Mouse (Mus musculus) ovary, postnatal 36 days (tissue): ENCODE measurements at regions not wholly inside any gene's neighbourhood (a gene's known extent, or its start where the extent isn't known, plus 50 kb on each side); places are given as distances from the start of the nearest gene placed in this dataset.

Experiments
- DNase-seq: peaks from one replicate; pipeline ENCODE4 v3.0.0; 2022; ENCODE audit warnings: low spot score, mixed read lengths

DNA sequence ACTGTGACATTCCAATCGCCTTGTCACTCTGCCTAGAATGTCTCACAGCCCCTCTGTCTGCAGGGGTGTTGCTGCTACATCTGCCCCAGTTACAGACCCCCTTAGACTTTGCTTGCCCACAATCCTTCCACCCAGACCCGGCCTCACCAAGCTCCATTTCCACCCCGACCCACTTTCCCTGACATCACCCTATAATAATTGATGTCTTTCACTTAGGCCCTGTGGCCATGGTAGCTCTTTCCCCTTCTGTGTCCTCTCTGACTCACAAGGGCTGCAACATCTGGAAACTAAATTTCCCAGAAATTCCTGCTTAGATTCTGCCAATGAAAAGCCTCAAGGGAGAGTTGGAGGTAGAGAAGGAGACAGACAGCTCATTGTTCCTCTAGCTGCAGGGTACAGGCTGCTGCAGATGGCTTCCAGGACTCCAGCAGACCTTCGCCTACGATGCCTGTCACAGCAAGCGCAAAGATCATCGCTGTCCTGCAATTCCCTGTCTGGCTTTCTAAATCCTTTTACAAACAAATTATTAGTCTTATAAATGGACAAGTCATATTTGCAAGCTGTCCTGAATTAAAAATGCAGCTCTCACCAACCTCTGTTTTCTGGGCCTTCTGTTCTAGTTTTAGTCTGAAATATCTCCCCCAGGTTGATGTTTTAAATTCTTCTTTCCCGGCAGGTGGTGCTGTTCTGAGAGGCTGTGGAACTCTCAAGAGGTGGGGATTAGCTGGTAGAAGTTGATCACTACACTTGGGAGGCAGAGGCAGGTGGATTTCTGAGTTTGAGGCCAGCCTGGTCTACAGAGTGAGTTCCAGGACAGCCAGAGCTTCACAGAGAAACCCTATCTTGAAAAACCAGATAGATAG lies 104.9 kb upstream of the Oxgr1 start:
- no peak for DNase-seq

DNA sequence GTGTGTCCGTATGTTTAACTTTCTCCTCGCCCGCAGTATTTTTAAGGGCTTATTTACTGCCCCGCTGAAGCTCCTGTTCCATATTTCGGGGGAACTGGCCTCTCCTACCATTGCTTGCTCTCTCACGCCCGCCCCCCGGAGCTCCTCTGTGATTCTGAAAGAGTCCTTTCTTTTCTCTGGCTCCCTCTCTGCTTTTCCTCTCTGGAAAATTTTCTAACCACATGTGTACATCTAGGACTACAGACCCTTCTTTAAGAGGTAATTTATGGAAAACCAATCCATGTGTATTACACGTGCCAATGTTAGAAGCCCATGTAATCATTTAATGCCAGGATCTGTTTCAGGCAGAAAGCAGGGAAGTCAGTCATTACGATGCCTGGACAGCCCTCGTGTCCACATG lies 106.6 kb upstream of the Oxgr1 start:
- DNase-seq: no peak

GRCm38 (mm10) chr14:120149341-120149741 lies 107.1 kb upstream of the Oxgr1 start:
- DNase-seq: no peak

- DNase-seq: no peak
Measured at GRCm38 (mm10) chr14:120150589-120150988, 108.4 kb upstream of the Oxgr1 start.

- no peak for DNase-seq
Measured at GRCm38 (mm10) chr14:120154413-120154812, 112.2 kb upstream of the Oxgr1 start.

- DNase-seq: no peak
Measured at GRCm38 (mm10) chr14:120164184-120164583, 111.3 kb upstream of the Mbnl2 start.

- DNase-seq: no peak
Measured at GRCm38 (mm10) chr14:120165496-120166045, 109.9 kb upstream of the Mbnl2 start.

- no peak for DNase-seq
Measured at GRCm38 (mm10) chr14:120170733-120171132, 104.7 kb upstream of the Mbnl2 start.

GRCm38 (mm10) chr14:120172058-120172457 lies 103.4 kb upstream of the Mbnl2 start:
- DNase-seq: no peak

GRCm38 (mm10) chr14:120172844-120173243 lies 102.6 kb upstream of the Mbnl2 start:
- DNase-seq: no peak

DNA sequence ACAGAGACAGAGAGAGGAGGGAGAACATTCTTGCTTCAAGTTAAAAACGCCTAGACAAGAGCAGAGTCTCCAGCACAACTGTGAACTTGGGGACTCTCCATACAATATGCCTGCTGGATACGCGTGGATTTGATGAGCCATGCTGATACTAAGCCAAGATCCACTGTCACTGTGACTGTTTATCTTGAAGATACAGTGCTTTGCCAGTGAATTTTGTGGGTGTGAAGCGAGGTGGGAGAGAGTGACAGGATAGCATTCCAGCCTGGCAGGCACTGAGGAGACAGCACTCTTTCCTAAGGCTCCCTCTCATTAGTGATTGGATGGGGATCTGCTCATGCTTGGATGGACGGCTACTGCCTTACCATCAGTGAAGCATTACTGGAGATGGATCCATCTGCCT lies 100.9 kb upstream of the Mbnl2 start:
- DNase-seq: no peak

DNA sequence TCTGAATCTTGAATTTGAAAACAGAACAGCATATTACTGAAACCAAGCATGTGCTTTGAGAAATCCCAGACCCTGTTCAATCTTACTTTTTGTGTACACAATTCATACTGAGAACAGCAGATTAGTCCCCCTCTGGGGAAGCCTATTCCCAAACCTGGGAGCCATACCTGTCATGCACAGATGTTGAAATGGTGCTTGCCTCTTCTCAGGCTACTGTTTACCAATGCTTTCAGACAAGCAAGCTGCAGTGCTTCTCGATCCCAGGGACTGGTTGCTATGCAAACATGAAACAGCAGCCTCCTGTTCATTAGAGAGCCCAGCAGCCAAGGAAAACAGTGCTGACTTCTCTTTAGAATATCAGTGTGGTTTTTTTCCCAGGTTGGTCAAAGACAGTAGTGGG lies 80.3 kb upstream of the Mbnl2 start:
- no peak for DNase-seq

DNA sequence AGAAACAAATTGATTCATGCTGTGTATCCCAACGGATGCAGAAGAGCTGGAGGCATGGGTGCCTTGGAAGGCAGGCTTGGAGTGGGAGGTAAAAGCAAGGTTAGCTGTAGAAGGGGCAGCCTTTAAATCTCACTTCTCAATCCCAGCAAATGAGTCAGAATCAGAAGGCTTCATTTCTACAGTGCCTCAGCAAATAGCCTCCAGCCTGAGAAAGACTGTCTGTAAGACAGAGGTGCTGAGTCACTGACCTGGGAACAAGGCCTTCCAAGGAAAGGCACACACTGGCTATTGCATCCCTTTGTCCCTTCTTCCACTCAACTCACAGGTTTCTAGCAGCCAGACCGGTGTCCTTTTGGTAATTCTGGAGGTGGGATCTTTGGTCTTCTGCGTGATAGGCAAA lies 63.7 kb upstream of the Mbnl2 start:
- DNase-seq: no peak

DNA sequence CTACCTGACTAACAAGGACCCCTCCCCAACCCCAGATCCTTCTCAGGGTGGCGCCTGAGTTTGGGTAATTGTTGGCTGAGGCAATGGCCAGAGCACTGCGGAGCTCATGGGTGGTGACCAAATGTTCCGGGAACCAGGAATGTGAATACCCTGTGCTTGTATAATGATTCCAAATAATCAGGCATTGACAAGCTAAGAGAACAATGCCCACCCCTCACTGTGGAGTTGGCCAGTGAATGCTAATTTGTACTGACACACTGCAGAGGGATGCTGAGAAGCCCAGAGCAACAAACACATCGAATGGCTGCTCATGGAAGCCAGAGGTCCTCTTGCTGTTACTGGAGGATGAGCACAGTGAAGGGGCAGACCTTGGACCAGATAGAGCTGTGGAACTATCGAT lies 62.8 kb upstream of the Mbnl2 start:
- DNase-seq: no peak

DNA sequence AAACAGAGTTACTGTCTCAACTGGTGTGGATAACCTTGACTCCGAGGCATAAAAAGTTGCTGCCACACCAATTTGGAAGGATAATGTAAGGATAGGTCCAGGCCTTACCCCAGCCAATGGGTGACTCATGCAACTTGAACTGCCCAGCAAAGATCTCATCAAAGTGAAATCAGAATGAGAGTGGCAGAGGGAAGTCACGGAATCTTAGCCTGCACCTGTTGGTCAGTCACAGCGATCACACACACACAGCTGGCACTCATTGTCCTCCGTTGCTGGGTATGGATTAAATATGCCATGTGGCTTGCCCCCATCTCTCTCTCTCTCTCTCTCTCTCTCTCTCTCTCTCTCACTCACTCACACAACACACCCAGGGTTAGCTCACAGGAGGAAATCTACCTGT lies 56.2 kb upstream of the Mbnl2 start:
- DNase-seq: no peak

- no peak for DNase-seq
Measured at GRCm38 (mm10) chr14:120223528-120224201, 51.8 kb upstream of the Mbnl2 start.

DNA sequence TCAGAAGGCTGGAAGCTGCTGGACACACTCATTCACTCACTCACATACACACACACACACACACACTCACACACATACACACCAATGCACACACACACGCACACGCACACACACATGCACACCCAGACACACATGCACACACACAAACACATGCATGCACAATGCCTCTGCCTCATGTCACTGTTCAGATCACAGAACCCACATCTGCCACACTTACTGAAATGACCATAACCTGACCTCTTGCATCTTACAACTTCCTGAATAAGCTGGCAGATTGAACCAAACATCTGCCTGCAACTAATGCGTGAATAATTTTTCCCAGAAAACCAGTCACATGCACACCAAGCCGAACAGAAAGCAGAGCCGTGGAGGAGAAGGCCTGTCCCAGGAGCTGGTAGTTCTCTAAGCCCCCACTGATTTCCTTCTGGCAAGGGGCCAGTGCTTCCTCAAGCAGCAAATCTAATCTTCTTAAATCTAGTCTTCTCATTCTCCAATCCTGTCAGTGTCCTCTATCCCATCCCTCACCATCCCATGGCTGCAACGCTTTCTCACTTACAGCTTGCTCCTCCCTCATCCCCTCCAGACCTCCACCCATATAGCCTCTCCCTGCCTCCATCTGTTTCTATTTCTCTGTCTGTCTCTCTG lies 51.1 kb upstream of the Mbnl2 start:
- no peak for DNase-seq

DNA sequence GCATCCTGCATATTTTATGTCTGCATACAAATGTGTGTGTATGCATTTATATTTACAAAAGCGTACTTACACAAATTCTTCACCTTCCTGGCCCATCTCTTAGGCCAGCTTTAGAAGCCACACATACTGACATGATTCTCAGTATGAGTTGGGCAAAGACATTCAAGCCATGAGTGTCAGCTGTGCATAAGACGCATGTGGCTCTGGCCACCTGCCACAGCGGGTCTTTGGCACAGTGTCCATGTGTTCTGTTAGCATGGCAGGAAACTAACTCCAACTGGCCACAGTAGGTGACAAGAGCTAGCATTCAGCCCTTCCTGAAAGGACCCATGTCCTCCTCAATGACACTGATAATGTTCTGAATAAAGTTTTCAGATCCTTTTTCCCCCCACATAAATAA lies 49.8 kb upstream of the Mbnl2 start:
- DNase-seq: no peak
